Mouse (Mus musculus) kidney, adult 2 months (tissue): ENCODE measurements around the gene Tuft1.

Source experiments
- CTCF ChIP-seq: fragments of 200-500 bp; conservative IDR thresholded peaks from 2 replicates; pipeline ENCODE4 v1.5.1; 2011; ENCODE audit warnings: low read depth, mild to moderate bottlenecking, control low read depth, low read length, moderate library complexity, mixed read lengths; ENCODE audit not compliant: insufficient read depth, insufficient read length
- POLR2A ChIP-seq: fragments of 200-500 bp; IDR thresholded peaks from one replicate; pipeline ENCODE4 v1.6.1; 2011; ENCODE audit warnings: low read depth, low read length, control low read depth

DNA sequence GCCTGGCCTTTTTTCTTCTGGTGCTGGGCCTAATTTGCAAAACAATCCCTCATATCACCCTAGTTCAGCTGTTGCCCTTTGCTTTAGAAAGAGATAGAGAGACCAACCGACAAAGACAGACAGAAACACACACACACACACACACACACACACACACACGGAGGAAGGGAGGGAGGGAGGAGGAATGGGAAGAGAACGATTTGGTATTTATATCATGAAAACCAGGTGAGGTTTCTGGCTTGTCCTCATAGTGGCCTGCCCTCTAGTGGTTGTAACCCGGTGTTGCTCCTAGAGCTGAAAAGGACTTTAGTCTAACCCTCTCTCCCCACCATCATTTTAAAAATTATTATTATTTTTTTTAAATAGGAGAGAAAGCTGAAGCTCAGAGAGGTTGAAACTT is 56.7 kb downstream of the Tuft1 start:
- TF ChIP-seq POLR2A (no peak), CTCF (peak; percentile 77)
